Mouse (Mus musculus) liver, embryonic 14.5 days (tissue): Measurements from ENCODE around the gene Mrpl50.

ENCODE experiments used
- CTCF ChIP-seq: IDR thresholded peaks from 2 replicates; pipeline ENCODE4 v1.5.1; 2016; ENCODE audit warnings: antibody characterized with exemption, low read depth, control low read depth
- EP300 ChIP-seq: IDR thresholded peaks from 2 replicates; pipeline ENCODE4 v1.6.1; 2016; ENCODE audit warnings: antibody characterized with exemption, low read depth

DNA sequence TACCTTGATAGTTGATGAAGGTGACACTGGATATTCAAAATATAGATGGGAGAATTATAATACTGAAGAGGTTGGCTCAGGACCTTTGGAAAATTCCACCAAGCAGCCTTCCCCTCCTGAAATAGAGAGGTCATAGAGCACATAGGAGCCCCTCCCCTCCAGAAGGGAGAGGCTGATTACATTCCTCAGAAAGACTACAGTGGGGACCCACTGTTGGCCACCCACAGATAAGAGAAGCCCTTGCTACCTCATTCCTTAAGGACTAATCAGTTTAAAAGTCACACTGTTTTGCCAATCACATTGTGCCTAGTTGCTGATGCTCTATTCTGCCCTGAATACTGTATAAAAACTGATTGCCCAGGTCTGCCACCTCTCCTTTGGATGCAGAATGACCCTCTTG lies 46.3 kb downstream of the Mrpl50 start:
- TF ChIP-seq CTCF (no peak), EP300 (peak; percentile 81)
